Mouse (Mus musculus): ENCODE measurements around the gene Rhbdd2. TPM values are rescaled to one million over a fixed set of nuclear protein-coding genes. Genes with fewer than 3 reads are reported as not detected.

Rhbdd2 gene
- total RNA-seq, 1 experiment, result 15.7 TPM

- Histone ChIP-seq H3K27ac (ENCODE audit: insufficient read depth, low read depth, low read length, poor library complexity, severe bottlenecking) (peak overlapping the region; percentile 62), H3K9ac (ENCODE audit: insufficient read depth, low read depth, low read length, poor library complexity, severe bottlenecking) (peak overlapping the region; percentile 88), H3K36me3 (ENCODE audit: control insufficient read depth, insufficient read depth, low read length, poor library complexity, severe bottlenecking) (peaks cover 14% of the 10 kb centered on the region; the same call in 1 of the 2 replicates), H3K4me3 (ENCODE audit: insufficient read depth in 1 of 2, low read depth in 1 of 2, low read length in 2 of 2, poor library complexity in 1 of 2, severe bottlenecking in 1 of 2) (peak overlapping the region; percentile 85), H3K4me1 (ENCODE audit: control insufficient read depth in 2 of 2, insufficient read depth in 2 of 2, low read length in 2 of 2, poor library complexity in 1 of 2) (peaks cover 5 to 13% of the 10 kb centered on the region in 2 experiments; a peak in 3 of 4 replicates), H3K9me3 (ENCODE audit: control insufficient read depth, insufficient read depth, low read depth, low read length) (no peaks in the 10 kb centered on the region)
- no peak for DNase-seq (ENCODE audit: low read depth, low spot score)
- TF ChIP-seq HCFC1 (IDR thresholded peaks at IDR 0.05; ENCODE audit: borderline replicate concordance, insufficient read depth, low read length), result no peak
- no peak for TF ChIP-seq CHD2 (IDR thresholded peaks at IDR 0.05; ENCODE audit: low read depth, low read length)
- TF ChIP-seq ZC3H11A (IDR thresholded peaks at IDR 0.05; ENCODE audit: borderline replicate concordance, low read depth, low read length), result no peak
- TF ChIP-seq ZNF384 (IDR thresholded peaks at IDR 0.05; ENCODE audit: low read depth, low read length), result no peak
- TF ChIP-seq MAFK (IDR thresholded peaks at IDR 0.05; ENCODE audit: insufficient read depth, low read depth, low read length), result no peak
- in situ Hi-C loops (cut with MboI; ENCODE audit: low sequenced_read_pairs in 2 of 2, unreplicated experiment in 2 of 2), result no loop called here
These were observed 353 bp downstream of the Rhbdd2 start for GRCm38 (mm10) chr5:135632797-135633144.

- H3K9ac ChIP-seq (ENCODE audit: insufficient read depth, low read depth, low read length, poor library complexity, severe bottlenecking), result no peak overlapping the region
- H3K4me1 ChIP-seq (ENCODE audit: control insufficient read depth in 2 of 2, insufficient read depth in 2 of 2, low read length in 2 of 2, poor library complexity in 1 of 2), result peaks cover 13 to 28% of the 10 kb centered on the region in 2 experiments
- no peak overlapping the region for H3K4me3 ChIP-seq (ENCODE audit: insufficient read depth in 1 of 2, low read depth in 1 of 2, low read length in 2 of 2, poor library complexity in 1 of 2, severe bottlenecking in 1 of 2)
- H3K36me3 ChIP-seq (ENCODE audit: control insufficient read depth, insufficient read depth, low read length, poor library complexity, severe bottlenecking), result peaks cover 31% of the 10 kb centered on the region; the same call in 1 of the 2 replicates
- no peak for TF ChIP-seq ZNF384 (IDR thresholded peaks at IDR 0.05; ENCODE audit: low read depth, low read length)
- no peak for TF ChIP-seq ZC3H11A (IDR thresholded peaks at IDR 0.05; ENCODE audit: borderline replicate concordance, low read depth, low read length)
- no peak for TF ChIP-seq MAFK (IDR thresholded peaks at IDR 0.05; ENCODE audit: insufficient read depth, low read depth, low read length)
- no peak for TF ChIP-seq CHD2 (IDR thresholded peaks at IDR 0.05; ENCODE audit: low read depth, low read length)
- TF ChIP-seq HCFC1 (IDR thresholded peaks at IDR 0.05; ENCODE audit: borderline replicate concordance, insufficient read depth, low read length), result no peak
- no peak for DNase-seq (ENCODE audit: low read depth, low spot score)
- no peak overlapping the region for H3K27ac ChIP-seq (ENCODE audit: insufficient read depth, low read depth, low read length, poor library complexity, severe bottlenecking)
- in situ Hi-C loops (cut with MboI; ENCODE audit: low sequenced_read_pairs in 2 of 2, unreplicated experiment in 2 of 2), result no loop called here
- no peaks in the 10 kb centered on the region for H3K9me3 ChIP-seq (ENCODE audit: control insufficient read depth, insufficient read depth, low read depth, low read length)
These were observed 7.5 kb downstream of the Rhbdd2 start for GRCm38 (mm10) chr5:135639760-135640458.

GRCm38 (mm10) chr5:135640459-135640789 lies 8.0 kb downstream of the Rhbdd2 start:
- H3K36me3 ChIP-seq (ENCODE audit: control insufficient read depth, insufficient read depth, low read length, poor library complexity, severe bottlenecking), result peaks cover 28% of the 10 kb centered on the region; the same call in 1 of the 2 replicates
- no peak overlapping the region for H3K4me3 ChIP-seq (ENCODE audit: insufficient read depth in 1 of 2, low read depth in 1 of 2, low read length in 2 of 2, poor library complexity in 1 of 2, severe bottlenecking in 1 of 2)
- H3K9me3 ChIP-seq (ENCODE audit: control insufficient read depth, insufficient read depth, low read depth, low read length), result no peaks in the 10 kb centered on the region
- no peak overlapping the region for H3K9ac ChIP-seq (ENCODE audit: insufficient read depth, low read depth, low read length, poor library complexity, severe bottlenecking)
- peaks cover 13 to 29% of the 10 kb centered on the region in 2 experiments for H3K4me1 ChIP-seq (ENCODE audit: control insufficient read depth in 2 of 2, insufficient read depth in 2 of 2, low read length in 2 of 2, poor library complexity in 1 of 2)
- in situ Hi-C loops (cut with MboI; ENCODE audit: low sequenced_read_pairs in 2 of 2, unreplicated experiment in 2 of 2), result no loop called here
- no peak overlapping the region for H3K27ac ChIP-seq (ENCODE audit: insufficient read depth, low read depth, low read length, poor library complexity, severe bottlenecking)
- no peak for DNase-seq (ENCODE audit: low read depth, low spot score)
- no peak for TF ChIP-seq MAFK (IDR thresholded peaks at IDR 0.05; ENCODE audit: insufficient read depth, low read depth, low read length)
- no peak for TF ChIP-seq HCFC1 (IDR thresholded peaks at IDR 0.05; ENCODE audit: borderline replicate concordance, insufficient read depth, low read length)
- no peak for TF ChIP-seq ZC3H11A (IDR thresholded peaks at IDR 0.05; ENCODE audit: borderline replicate concordance, low read depth, low read length)
- TF ChIP-seq CHD2 (IDR thresholded peaks at IDR 0.05; ENCODE audit: low read depth, low read length), result no peak
- TF ChIP-seq ZNF384 (IDR thresholded peaks at IDR 0.05; ENCODE audit: low read depth, low read length), result no peak

GRCm38 (mm10) chr5:135641028-135641427 lies 8.6 kb downstream of the Rhbdd2 start:
- in situ Hi-C loops (cut with MboI; ENCODE audit: low sequenced_read_pairs in 2 of 2, unreplicated experiment in 2 of 2), result no loop called here
- TF ChIP-seq ZNF384 (IDR thresholded peaks at IDR 0.05; ENCODE audit: low read depth, low read length) (no peak), HCFC1 (IDR thresholded peaks at IDR 0.05; ENCODE audit: borderline replicate concordance, insufficient read depth, low read length) (no peak), CHD2 (IDR thresholded peaks at IDR 0.05; ENCODE audit: low read depth, low read length) (no peak), ZC3H11A (IDR thresholded peaks at IDR 0.05; ENCODE audit: borderline replicate concordance, low read depth, low read length) (no peak), MAFK (IDR thresholded peaks at IDR 0.05; ENCODE audit: insufficient read depth, low read depth, low read length) (no peak)

More at GRCm38 (mm10) chr5:135641028-135641427, 8.6 kb downstream of the Rhbdd2 start:
- Histone ChIP-seq H3K4me1 (ENCODE audit: control insufficient read depth in 2 of 2, insufficient read depth in 2 of 2, low read length in 2 of 2, poor library complexity in 1 of 2) (peaks cover 16 to 29% of the 10 kb centered on the region in 2 experiments), H3K36me3 (ENCODE audit: control insufficient read depth, insufficient read depth, low read length, poor library complexity, severe bottlenecking) (peaks cover 25% of the 10 kb centered on the region; the same call in 1 of the 2 replicates), H3K27ac (ENCODE audit: insufficient read depth, low read depth, low read length, poor library complexity, severe bottlenecking) (no peak overlapping the region), H3K4me3 (ENCODE audit: insufficient read depth in 1 of 2, low read depth in 1 of 2, low read length in 2 of 2, poor library complexity in 1 of 2, severe bottlenecking in 1 of 2) (no peak overlapping the region), H3K9me3 (ENCODE audit: control insufficient read depth, insufficient read depth, low read depth, low read length) (no peaks in the 10 kb centered on the region), H3K9ac (ENCODE audit: insufficient read depth, low read depth, low read length, poor library complexity, severe bottlenecking) (no peak overlapping the region)
- no peak for DNase-seq (ENCODE audit: low read depth, low spot score)

All from ES-E14 (cell line).